Mouse (Mus musculus) myocyte (in vitro differentiated cells): Measurements from ENCODE around the gene Gpx7.

Experiments used
- E2F4 ChIP-seq: IDR thresholded peaks from one replicate; pipeline ENCODE4 v1.6.1; 2011; ENCODE audit warnings: mild to moderate bottlenecking, control low read depth, moderate library complexity; ENCODE audit not compliant: insufficient read depth
- MAX ChIP-seq: IDR thresholded peaks from one replicate; pipeline ENCODE4 v1.6.1; 2011; ENCODE audit warnings: low read depth, mild to moderate bottlenecking, control low read depth
- MYOG ChIP-seq, 3 experiments: IDR thresholded peaks; one replicate each; pipeline ENCODE4 v1.6.1; 2011; ENCODE audit warnings: control low read depth in 2 of 3, low read depth in 2 of 3, mild to moderate bottlenecking in 2 of 3; ENCODE audit not compliant: insufficient read length in 2 of 3, control insufficient read depth in 1 of 3, insufficient read depth in 1 of 3
- POLR2A ChIP-seq: IDR thresholded peaks from one replicate; pipeline ENCODE4 v1.6.1; 2011; ENCODE audit warnings: low read depth, mild to moderate bottlenecking, control low read depth, moderate library complexity; ENCODE audit not compliant: insufficient read length
- POLR2AphosphoS2 ChIP-seq: IDR thresholded peaks from one replicate; pipeline ENCODE4 v1.6.1; 2011; ENCODE audit warnings: low read depth, control low read depth; ENCODE audit not compliant: insufficient read length
- USF1 ChIP-seq: IDR thresholded peaks from one replicate; pipeline ENCODE4 v1.6.1; 2011; ENCODE audit warnings: low read depth, mild to moderate bottlenecking, control low read depth, moderate library complexity

DNA sequence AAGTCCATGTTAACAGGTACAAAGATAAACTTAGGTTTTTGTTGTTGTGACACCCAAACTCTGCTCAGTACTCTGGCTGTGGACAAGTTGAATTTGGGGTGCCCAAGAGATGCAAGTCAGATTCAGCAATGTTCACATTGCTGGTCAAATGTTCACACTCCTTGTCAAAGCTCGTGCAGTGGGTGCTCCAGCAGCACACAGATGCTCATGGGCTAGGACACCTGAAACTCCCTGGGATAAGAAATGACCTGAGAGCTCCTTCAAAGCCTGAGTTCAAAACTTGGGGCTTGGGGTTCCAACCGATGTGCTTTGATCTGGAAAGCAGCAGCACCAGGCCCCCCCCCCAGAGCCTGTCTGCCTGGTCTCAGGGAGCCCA, 24.8 kb upstream of the Gpx7 start:
- no peak for TF ChIP-seq MYOG (IDR thresholded peaks at IDR 0.05; ENCODE audit: control insufficient read depth in 1 of 3, insufficient read depth in 1 of 3, insufficient read length in 2 of 3, low read depth in 2 of 3)
- no peak for TF ChIP-seq POLR2AphosphoS2
- TF ChIP-seq POLR2A, result no peak
- no peak for TF ChIP-seq MAX
- TF ChIP-seq USF1, result no peak
- TF ChIP-seq E2F4, result no peak
